Mouse (Mus musculus): Measurements from ENCODE around the gene Fgfr2. TPM values are rescaled to one million over a fixed set of nuclear protein-coding genes. Genes with fewer than 3 reads are reported as not detected.

Gene Fgfr2
- polyA plus RNA-seq, 1 experiment from 2014 or later: 33.9 TPM

GRCm38 (mm10) chr7:132358709-132359108 is 764.4 kb downstream of the Fgfr2 start:
- Histone ChIP-seq H3K27me3 (no peaks in the 10 kb centered on the region), H3K4me2 (no peak overlapping the region), H3K9me3 (no peaks in the 10 kb centered on the region), H3K36me3 (no peaks in the 10 kb centered on the region), H3K27ac (no peak overlapping the region), H3K9ac (no peak overlapping the region), H3K4me1 (replicated peaks) (peaks cover 22% of the 10 kb centered on the region), H3K4me3 (no peak overlapping the region)
- ATAC-seq (ENCODE audit: low FRiP score): no peak
- WGBS: 58% methylated on average over 4 of the region's 4 CpGs

DNA sequence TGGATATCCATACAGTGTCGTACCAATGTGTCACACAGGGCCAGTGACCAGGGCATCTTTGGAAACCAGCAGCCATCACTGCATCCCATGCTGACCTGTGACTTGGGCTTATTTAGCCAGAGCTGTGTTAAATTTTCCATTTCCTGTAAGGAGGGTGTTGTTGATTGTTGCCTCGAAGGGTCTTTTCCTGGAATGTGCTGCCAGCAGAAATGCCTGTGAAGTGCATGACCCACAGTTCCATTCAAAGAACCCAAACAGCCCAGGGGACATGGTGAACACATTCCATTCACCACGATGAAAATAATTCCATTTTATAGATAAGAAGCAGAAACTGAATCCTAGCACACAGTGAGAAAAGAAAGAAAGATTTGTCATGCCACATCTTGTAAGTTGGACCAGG is 764.9 kb downstream of the Fgfr2 start:
- no peaks in the 10 kb centered on the region for H3K27me3 ChIP-seq
- WGBS: 71% methylated on average over 3 of the region's 3 CpGs

GRCm38 (mm10) chr7:132357841-132358237 is 765.3 kb downstream of the Fgfr2 start:
- H3K4me2 ChIP-seq: no peak overlapping the region
- no peaks in the 10 kb centered on the region for H3K27me3 ChIP-seq
- H3K4me3 ChIP-seq: no peak overlapping the region
- H3K9me3 ChIP-seq: no peaks in the 10 kb centered on the region
- peaks cover 15% of the 10 kb centered on the region for H3K4me1 ChIP-seq (replicated peaks)
- H3K9ac ChIP-seq: no peak overlapping the region
- no peak overlapping the region for H3K27ac ChIP-seq
- WGBS: 95% methylated on average over 3 of the region's 3 CpGs
- H3K36me3 ChIP-seq: no peaks in the 10 kb centered on the region
- ATAC-seq (ENCODE audit: low FRiP score): no peak

More for the DNA sequence above, 764.9 kb downstream of the Fgfr2 start:
- H3K9ac ChIP-seq: no peak overlapping the region
- no peak overlapping the region for H3K4me3 ChIP-seq
- ATAC-seq (ENCODE audit: low FRiP score): no peak
- no peak overlapping the region for H3K4me2 ChIP-seq
- peaks cover 19% of the 10 kb centered on the region for H3K4me1 ChIP-seq (replicated peaks)
- H3K9me3 ChIP-seq: no peaks in the 10 kb centered on the region
- H3K36me3 ChIP-seq: no peaks in the 10 kb centered on the region
- no peak overlapping the region for H3K27ac ChIP-seq

DNA sequence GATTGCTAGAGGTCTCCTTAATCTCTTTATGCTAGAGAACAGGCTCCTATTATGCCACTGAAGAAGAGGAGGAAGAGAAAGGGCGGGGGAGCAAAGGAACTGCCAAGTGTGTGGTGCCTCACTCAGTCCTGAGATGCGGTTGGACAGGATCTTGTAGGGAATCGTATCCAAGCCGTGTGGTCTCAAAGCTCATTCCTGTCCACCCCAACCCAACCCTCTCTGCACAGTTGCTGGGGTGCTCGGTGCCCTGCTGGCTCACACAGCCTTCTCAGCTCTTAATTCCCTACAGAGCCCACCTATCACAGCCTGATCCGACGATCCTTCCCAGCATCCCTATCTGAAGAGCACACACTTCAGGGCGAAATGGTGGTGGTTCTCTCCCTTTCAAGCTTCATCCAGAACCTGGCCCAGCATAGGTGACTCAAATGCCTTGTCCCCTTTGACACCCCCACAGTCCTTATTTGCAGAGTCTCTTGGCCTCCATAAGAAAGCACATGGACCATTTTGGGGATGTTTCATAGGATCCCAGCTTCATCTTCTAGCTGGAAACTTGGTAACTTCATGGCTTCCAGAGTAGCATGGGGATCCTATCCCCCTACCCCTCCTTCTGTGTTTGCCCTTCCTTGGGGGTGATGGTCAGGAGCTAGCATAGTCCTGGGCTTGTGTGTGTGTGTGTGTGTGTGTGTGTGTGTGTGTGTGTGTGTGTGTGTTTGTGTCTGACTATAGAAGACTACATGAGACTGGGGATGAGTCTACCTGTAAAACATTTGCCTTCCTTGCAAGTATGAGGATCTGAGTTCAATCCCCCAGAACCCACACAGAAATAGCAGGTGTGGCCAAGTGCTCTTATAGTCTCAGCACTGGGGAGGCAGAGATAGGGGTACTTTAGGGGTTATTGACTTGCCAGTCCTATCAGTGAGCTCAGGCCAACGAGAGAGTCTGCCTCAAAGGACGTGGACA is 766.0 kb downstream of the Fgfr2 start:
- Histone ChIP-seq H3K4me2 (no peak overlapping the region), H3K27ac (no peak overlapping the region), H3K27me3 (no peaks in the 10 kb centered on the region), H3K36me3 (no peaks in the 10 kb centered on the region), H3K9me3 (no peaks in the 10 kb centered on the region), H3K4me1 (replicated peaks) (peaks cover 17% of the 10 kb centered on the region), H3K9ac (no peak overlapping the region), H3K4me3 (no peak overlapping the region)
- 40% methylated on average over 10 of the region's 10 CpGs for WGBS
- ATAC-seq (ENCODE audit: low FRiP score): no peak

- 16% methylated on average over 8 of the region's 8 CpGs for WGBS
- H3K4me2 ChIP-seq: no peak overlapping the region
- ATAC-seq (ENCODE audit: low FRiP score): no peak
- no peaks in the 10 kb centered on the region for H3K9me3 ChIP-seq
- H3K9ac ChIP-seq: no peak overlapping the region
- H3K27me3 ChIP-seq: no peaks in the 10 kb centered on the region
- no peaks in the 10 kb centered on the region for H3K36me3 ChIP-seq
- H3K4me3 ChIP-seq: no peak overlapping the region
- H3K4me1 ChIP-seq (replicated peaks): peaks cover 19% of the 10 kb centered on the region
- no peak overlapping the region for H3K27ac ChIP-seq
Measured at GRCm38 (mm10) chr7:132356185-132356584, 767.0 kb downstream of the Fgfr2 start.

DNA sequence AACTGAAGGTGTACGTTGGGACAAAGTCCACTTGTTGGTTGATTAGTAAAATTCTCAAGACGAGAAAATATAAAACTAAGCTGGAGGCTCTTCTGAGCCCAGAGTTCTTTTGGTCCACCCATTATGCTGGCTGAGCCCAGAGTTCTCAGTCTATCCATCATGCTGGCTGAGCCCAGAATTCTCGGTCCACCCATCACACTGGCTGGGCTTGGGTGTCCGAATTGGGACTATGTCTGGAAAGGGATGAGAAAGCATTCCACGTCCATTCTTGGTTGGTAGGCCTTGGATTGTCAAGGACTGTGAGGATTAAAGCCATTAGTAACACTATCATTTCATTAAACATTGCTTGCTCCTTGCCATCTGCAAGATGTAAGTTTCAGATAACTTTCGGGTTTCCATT is 767.4 kb downstream of the Fgfr2 start:
- WGBS: 78% methylated on average over 6 of the region's 6 CpGs
- no peak for ATAC-seq (ENCODE audit: low FRiP score)
- Histone ChIP-seq H3K36me3 (no peaks in the 10 kb centered on the region), H3K4me1 (replicated peaks) (peaks cover 19% of the 10 kb centered on the region), H3K27me3 (no peaks in the 10 kb centered on the region), H3K9ac (no peak overlapping the region), H3K27ac (no peak overlapping the region), H3K4me2 (no peak overlapping the region), H3K9me3 (no peaks in the 10 kb centered on the region), H3K4me3 (no peak overlapping the region)

DNA sequence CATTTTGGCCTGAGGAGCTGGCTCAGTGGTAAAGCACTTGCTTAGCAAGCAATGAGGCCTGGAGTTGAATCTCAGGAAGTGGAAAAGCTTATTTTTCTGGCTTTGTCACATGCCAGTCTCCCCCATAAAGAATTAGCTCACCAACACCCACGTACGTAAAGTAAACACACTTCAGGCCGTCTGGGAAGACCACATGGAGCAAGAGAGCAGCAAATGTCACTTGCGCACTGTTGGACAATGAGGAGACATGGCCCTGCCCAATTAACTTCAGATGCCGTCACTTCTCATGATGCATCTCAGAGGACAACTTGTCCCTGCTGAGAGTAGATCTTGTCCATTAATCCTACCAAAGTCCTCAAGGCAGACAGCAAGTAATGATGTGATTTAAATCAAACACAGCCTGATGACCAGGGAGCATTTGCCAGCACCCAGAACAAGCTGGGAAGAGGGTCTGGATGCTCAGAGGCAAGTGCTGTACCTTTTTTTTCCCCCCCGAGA is 774.0 kb downstream of the Fgfr2 start:
- H3K4me2 ChIP-seq: no peak overlapping the region
- H3K36me3 ChIP-seq: no peaks in the 10 kb centered on the region
- no peaks in the 10 kb centered on the region for H3K9me3 ChIP-seq
- no peak for ATAC-seq (ENCODE audit: low FRiP score)
- H3K4me3 ChIP-seq: no peak overlapping the region
- 75% methylated on average over 6 of the region's 6 CpGs for WGBS
- no peaks in the 10 kb centered on the region for H3K27me3 ChIP-seq
- H3K4me1 ChIP-seq (replicated peaks): peaks cover 21% of the 10 kb centered on the region
- no peak overlapping the region for H3K27ac ChIP-seq
- no peak overlapping the region for H3K9ac ChIP-seq

DNA sequence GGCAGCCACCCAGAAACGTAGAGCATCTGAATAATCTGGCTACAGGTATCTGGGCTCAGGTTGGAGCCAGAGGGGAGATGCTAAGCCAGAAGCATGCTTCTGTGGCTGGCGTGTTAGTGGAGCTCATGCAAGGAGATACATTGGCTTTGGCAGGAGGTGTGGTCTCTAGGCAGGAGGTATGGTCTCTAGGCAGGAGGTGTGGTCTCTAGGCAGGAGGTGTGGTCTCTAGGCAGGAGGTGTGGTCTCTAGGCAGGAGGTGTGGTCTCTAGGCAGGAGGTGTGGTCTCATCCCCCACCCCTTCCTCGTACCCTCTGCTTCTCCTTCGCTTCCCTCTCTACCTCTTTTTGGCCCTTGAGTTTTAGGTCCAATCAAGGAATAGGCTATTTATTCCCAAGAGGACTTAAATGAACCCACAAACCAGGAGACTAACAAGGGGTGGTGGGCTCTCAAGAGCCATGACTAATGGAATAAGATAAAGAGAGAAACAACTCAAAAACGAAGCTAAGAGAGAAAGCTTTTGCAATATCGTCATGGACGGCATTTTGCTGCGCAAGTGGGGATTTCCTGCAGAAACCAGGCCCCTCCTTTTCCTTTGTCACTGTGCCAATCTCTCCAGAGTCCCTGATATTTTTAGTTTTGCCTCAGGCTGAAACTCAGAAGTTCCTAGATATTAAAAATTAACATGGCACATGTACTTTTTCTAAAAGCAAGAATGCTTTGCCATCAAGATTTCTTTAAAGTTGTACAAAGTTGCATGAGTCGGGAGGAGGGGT is 775.7 kb downstream of the Fgfr2 start:
- Histone ChIP-seq H3K27me3 (no peaks in the 10 kb centered on the region), H3K4me3 (no peak overlapping the region), H3K9ac (no peak overlapping the region), H3K36me3 (no peaks in the 10 kb centered on the region), H3K27ac (no peak overlapping the region), H3K4me1 (replicated peaks) (peaks cover 18% of the 10 kb centered on the region), H3K9me3 (no peaks in the 10 kb centered on the region), H3K4me2 (no peak overlapping the region)
- WGBS: 86% methylated on average over 9 of the region's 9 CpGs
- no peak for ATAC-seq (ENCODE audit: low FRiP score)

GRCm38 (mm10) chr7:132345526-132346070 is 777.6 kb downstream of the Fgfr2 start:
- H3K9ac ChIP-seq: no peak overlapping the region
- H3K27ac ChIP-seq: no peak overlapping the region
- H3K36me3 ChIP-seq: no peaks in the 10 kb centered on the region
- no peak for ATAC-seq (ENCODE audit: low FRiP score)
- peaks cover 13% of the 10 kb centered on the region; the same call in 1 of the 2 replicates for H3K4me1 ChIP-seq (replicated peaks)
- no peak overlapping the region for H3K4me3 ChIP-seq
- H3K4me2 ChIP-seq: no peak overlapping the region
- H3K27me3 ChIP-seq: no peaks in the 10 kb centered on the region
- WGBS: 73% methylated on average over 5 of the region's 5 CpGs
- no peaks in the 10 kb centered on the region for H3K9me3 ChIP-seq

DNA sequence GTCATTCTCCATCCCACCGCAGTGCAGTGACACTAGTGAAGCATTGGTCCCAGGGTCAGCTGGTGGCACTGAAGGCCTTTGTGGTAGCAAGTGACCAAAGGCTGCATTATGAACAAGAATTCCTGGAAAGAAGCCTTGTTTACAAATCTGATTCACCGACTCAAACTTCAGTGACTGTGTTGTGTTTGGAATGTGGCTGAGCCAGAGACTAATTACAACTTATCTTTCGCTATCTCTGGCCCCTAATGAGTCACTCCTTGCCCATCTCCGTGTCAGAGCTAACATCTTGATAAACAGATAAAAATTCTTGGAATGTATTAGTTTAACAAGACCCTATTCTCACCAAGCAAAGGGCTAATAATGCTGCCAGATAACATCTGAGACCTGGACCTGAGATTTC is 778.5 kb downstream of the Fgfr2 start:
- H3K4me2 ChIP-seq: no peak overlapping the region
- whole genome bisulfite sequencing: 75% methylated on average over 4 of the region's 4 CpGs
- H3K4me1 ChIP-seq (replicated peaks): peaks cover 10% of the 10 kb centered on the region; the same call in 1 of the 2 replicates
- no peaks in the 10 kb centered on the region for H3K9me3 ChIP-seq
- H3K36me3 ChIP-seq: no peaks in the 10 kb centered on the region
- H3K27ac ChIP-seq: no peak overlapping the region
- H3K9ac ChIP-seq: no peak overlapping the region
- H3K4me3 ChIP-seq: no peak overlapping the region
- no peak for ATAC-seq (ENCODE audit: low FRiP score)
- H3K27me3 ChIP-seq: no peaks in the 10 kb centered on the region

GRCm38 (mm10) chr7:132343900-132344299 is 779.2 kb downstream of the Fgfr2 start:
- Histone ChIP-seq H3K4me2 (no peak overlapping the region), H3K4me3 (no peak overlapping the region), H3K36me3 (no peaks in the 10 kb centered on the region), H3K4me1 (replicated peaks) (peaks cover 15% of the 10 kb centered on the region), H3K9me3 (no peaks in the 10 kb centered on the region), H3K27ac (no peak overlapping the region), H3K9ac (no peak overlapping the region), H3K27me3 (no peaks in the 10 kb centered on the region)
- WGBS: 100% methylated on average over 2 of the region's 2 CpGs
- no peak for ATAC-seq (ENCODE audit: low FRiP score)

DNA sequence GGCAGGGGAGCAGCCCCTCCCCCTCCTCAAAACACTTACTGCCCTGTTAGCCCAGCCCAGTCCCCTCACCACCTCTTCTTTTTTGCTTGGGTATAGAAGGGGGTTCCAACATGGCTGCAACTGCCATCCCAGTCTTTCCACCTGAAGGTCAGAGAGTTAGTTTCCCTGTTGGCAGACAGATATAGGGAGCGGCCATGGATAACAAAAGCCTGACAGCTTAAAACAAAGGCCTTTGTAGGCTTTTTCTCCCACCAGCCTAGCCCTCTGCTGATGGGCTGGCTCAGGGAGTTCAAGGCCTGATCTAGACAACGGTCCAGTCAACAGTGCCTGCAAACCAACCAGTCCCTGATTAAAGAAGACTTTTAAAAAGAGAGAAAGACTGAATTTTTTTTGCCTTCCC is 780.0 kb downstream of the Fgfr2 start:
- WGBS: 52% methylated on average over 2 of the region's 2 CpGs

More for the DNA sequence above, 780.0 kb downstream of the Fgfr2 start:
- Histone ChIP-seq H3K27me3 (no peaks in the 10 kb centered on the region), H3K4me2 (no peak overlapping the region), H3K36me3 (no peaks in the 10 kb centered on the region), H3K4me1 (replicated peaks) (peaks cover 19% of the 10 kb centered on the region), H3K9me3 (no peaks in the 10 kb centered on the region), H3K9ac (no peak overlapping the region), H3K27ac (no peak overlapping the region), H3K4me3 (no peak overlapping the region)
- ATAC-seq (ENCODE audit: low FRiP score): no peak
